Mouse (Mus musculus) heart, embryonic 11.5 days (tissue): ENCODE results near the gene Nucks1. TPM values are rescaled to one million over a fixed set of nuclear protein-coding genes. Genes with fewer than 3 reads are reported as not detected.

Experiments used
- ATAC-seq: fragments of 200-750 bp; cut with Nextera tagmentation; replicated peaks from 2 replicates; pipeline ENCODE4 v1.8.0; 2017; ENCODE audit warnings: moderate library complexity; ENCODE audit not compliant: insufficient number of reproducible peaks, low FRiP score, low TSS enrichment
- H3K27ac ChIP-seq: fragments of 300-500 bp; sonication (generic); 2 replicates; pipeline ENCODE4 v1.5.1; 2014; ENCODE audit warnings: mild to moderate bottlenecking, low read depth, low read length
- H3K27me3 ChIP-seq: fragments of 300-500 bp; sonication (generic); 2 replicates; pipeline ENCODE4 v1.6.1; 2014; ENCODE audit warnings: mild to moderate bottlenecking, low read length, mixed read lengths; ENCODE audit not compliant: control insufficient read depth, insufficient read depth
- H3K36me3 ChIP-seq: fragments of 300-500 bp; sonication (generic); 2 replicates; pipeline ENCODE4 v1.6.1; 2014; ENCODE audit warnings: mild to moderate bottlenecking, low read length, moderate library complexity, mixed read lengths; ENCODE audit not compliant: control insufficient read depth, insufficient read depth
- H3K4me1 ChIP-seq: fragments of 300-500 bp; sonication (generic); 2 replicates; pipeline ENCODE4 v1.6.1; 2014; ENCODE audit warnings: low read length; ENCODE audit not compliant: control insufficient read depth, insufficient read depth
- H3K4me2 ChIP-seq: fragments of 300-500 bp; sonication (generic); 2 replicates; pipeline ENCODE4 v1.6.1; 2014; ENCODE audit warnings: mild to moderate bottlenecking, moderate library complexity
- H3K4me3 ChIP-seq: fragments of 300-500 bp; sonication (generic); 2 replicates; pipeline ENCODE4 v1.5.1; 2014; ENCODE audit warnings: low read depth, low read length
- H3K9ac ChIP-seq: fragments of 300-500 bp; sonication (generic); 2 replicates; pipeline ENCODE4 v1.6.1; 2014; ENCODE audit warnings: mild to moderate bottlenecking, low read depth, low read length, moderate library complexity
- H3K9me3 ChIP-seq: fragments of 300-500 bp; sonication (generic); replicated peaks from 2 replicates; pipeline ENCODE4 v1.6.1; 2016; ENCODE audit warnings: low read length; ENCODE audit not compliant: control insufficient read depth
- WGBS: fragments of 180-500 bp; shearing (Covaris S2); extraction: QIAGEN DNeasy Blood & Tissue Kit; methylation state at CpG from one replicate; pipeline ENCODE4 v1.1.7; 2014; ENCODE audit not compliant: insufficient replicate concordance; 5-methylcytosine and 5-hydroxymethylcytosine counted together
- polyA plus RNA-seq: library from polyadenylated mRNA; unstranded; fragments of >200 nt; fragmentation: Nextera tagmentation; extraction: Ambion mirVana; gene quantifications from 2 replicates; pipeline ENCODE4 v1.2.1, GENCODE M21; 2014

Gene Nucks1
- 33.2 and 36.1 TPM in 2 replicates for polyA plus RNA-seq

DNA sequence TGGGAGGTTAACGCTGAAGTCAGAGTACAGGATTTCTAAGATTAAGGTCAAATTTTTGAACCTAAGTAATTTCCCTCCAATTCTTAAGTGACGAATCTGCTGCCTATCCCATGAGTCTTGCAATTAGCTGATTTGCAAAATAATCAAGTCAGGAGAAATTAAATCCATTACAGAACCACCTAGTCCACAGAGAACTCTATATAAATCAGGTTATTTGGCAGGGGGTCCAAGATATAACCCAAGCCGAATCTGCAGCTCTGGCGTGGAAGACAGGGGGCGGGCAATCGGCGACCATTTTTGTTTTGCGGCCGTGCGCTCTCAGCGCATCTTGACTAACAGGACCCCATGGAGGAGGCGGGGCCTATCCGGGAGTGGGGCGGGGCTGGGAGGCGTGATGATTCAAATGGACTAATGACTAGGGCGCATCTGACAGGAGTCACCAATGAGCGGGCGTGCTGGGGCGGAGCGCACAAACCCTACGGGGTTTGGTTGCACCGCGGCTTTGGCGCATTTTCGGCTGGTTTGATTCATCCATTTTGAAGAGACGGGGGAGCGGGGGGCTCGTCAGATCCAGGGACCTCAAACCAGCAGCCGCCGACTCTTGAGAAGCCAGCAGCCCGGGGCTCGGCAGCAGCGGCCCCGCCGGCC, at the start of gene Nucks1:
Gene Nucks1, plus strand, starts transcription at position 534 of the 648 bp plus-strand sequence.
- Histone ChIP-seq H3K4me2 (peak within 1 kb of the TSS; percentile 85), H3K36me3 (peaks cover 4% of the 10 kb centered on the region; the same call in 1 of the 2 replicates), H3K9ac (peak within 1 kb of the TSS; percentile 100), H3K27me3 (0 out of 2 replicates have a peak, but pooled peaks cover 3% of the 10 kb centered on the region), H3K9me3 (no peaks in the 10 kb centered on the region), H3K27ac (peak within 1 kb of the TSS; percentile 97), H3K4me1 (peaks cover 7% of the 10 kb centered on the region; the same call in 1 of the 2 replicates), H3K4me3 (peak within 1 kb of the TSS; percentile 97)
- ATAC-seq, result peak; percentile 98
- under 1% methylated on average over 35 of the region's 35 CpGs for WGBS

DNA sequence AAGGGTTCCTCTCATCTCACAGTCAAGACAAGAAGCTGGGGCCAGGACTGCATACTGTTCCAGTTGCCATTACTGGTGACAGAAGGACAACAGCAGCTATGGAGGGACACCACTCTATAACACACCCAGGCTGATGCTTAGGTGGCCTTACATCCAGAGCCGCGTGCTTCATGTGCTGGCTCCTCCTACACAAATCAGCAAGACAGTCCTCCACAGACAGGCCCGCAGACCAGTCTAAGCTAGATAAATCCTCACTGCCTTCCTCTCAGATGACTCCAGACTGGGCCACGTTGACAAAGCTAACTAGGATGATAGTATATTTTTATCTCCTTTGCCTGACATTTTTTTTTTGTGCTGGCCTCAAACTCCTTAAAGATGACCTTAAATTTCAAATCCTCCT, 48.5 kb upstream of the Nucks1 start:
- WGBS, result 67% methylated on average over 4 of the region's 4 CpGs
- ATAC-seq, result no peak
- Histone ChIP-seq H3K4me3 (no peak overlapping the region), H3K27ac (no peak overlapping the region), H3K9ac (no peak overlapping the region), H3K4me1 (no peaks in the 10 kb centered on the region), H3K4me2 (no peak overlapping the region), H3K27me3 (no peaks in the 10 kb centered on the region), H3K9me3 (no peaks in the 10 kb centered on the region), H3K36me3 (no peaks in the 10 kb centered on the region)

DNA sequence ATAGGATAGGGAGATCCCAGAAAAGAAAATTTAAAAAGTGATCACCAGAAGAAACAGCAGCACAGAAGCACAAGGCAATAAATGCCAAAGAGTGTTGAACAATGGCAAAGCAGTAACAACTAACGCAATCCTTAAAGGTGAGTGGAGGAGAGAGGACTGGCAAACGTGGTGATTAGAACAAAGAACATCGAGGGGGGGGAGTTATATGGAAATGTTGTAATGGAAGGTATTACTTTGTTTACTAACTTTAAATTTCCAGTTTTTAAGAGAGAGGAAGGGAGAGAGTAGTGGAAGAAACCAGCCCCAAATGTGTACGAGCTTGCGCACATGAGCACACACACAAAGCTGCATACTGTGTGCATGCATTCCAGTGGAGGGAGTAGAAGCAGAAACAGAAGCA, 44.7 kb upstream of the Nucks1 start:
- no peaks in the 10 kb centered on the region for H3K9me3 ChIP-seq
- no peaks in the 10 kb centered on the region for H3K27me3 ChIP-seq
- WGBS, result 72% methylated on average over 5 of the region's 5 CpGs

DNA sequence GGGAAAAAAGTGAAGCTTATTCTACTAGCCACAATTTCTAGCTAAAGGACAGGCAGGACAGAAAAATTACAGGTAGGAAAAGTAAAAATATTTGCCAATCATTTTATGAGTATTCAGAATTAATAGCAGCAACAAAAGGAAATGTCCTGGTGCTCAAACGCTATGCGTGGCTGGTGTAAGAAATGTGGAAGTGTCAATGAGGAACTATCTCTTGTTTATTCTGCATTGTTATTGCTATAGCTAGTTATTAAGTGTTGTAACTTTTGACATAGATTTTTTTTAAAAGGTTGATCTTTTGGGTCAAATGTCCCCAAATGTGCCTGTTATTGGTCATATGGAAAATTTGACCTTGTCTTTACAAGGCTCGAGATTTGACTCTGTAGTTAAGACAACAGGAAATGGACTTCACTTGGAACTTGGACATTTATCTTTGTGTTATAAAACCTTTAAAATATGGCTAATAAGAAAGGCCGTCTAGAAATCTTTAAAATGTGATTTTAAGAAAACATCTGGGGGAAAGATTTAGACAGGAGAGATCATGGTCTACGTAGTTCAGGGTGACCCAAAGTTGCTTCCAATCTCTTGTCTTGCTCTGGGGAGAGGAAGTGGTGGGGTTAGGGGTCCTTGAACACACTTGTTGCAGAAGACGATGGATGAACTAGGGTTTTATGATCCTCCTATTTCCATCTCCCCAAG, 43.9 kb upstream of the Nucks1 start:
- Histone ChIP-seq H3K9me3 (no peaks in the 10 kb centered on the region), H3K27ac (no peak overlapping the region), H3K4me1 (no peaks in the 10 kb centered on the region), H3K4me2 (no peak overlapping the region), H3K4me3 (peak overlapping the region; percentile 67; the same call in 1 of the 2 replicates), H3K27me3 (no peaks in the 10 kb centered on the region), H3K36me3 (no peaks in the 10 kb centered on the region), H3K9ac (no peak overlapping the region)
- no peak for ATAC-seq
- 75% methylated on average over 6 of the region's 6 CpGs for WGBS

More for the DNA sequence above, 44.7 kb upstream of the Nucks1 start:
- no peak for ATAC-seq
- H3K4me3 ChIP-seq, result no peak overlapping the region
- H3K4me1 ChIP-seq, result no peaks in the 10 kb centered on the region
- H3K9ac ChIP-seq, result no peak overlapping the region
- no peak overlapping the region for H3K27ac ChIP-seq
- H3K4me2 ChIP-seq, result no peak overlapping the region
- no peaks in the 10 kb centered on the region for H3K36me3 ChIP-seq

GRCm38 (mm10) chr1:131867093-131867945, 43.0 kb upstream of the Nucks1 start, which contains the start of gene Rab29:
Gene Rab29, plus strand, starts transcription at chr1:131867224.
- Histone ChIP-seq H3K9me3 (no peaks in the 10 kb centered on the region), H3K27ac (no peak within 1 kb of the TSS), H3K4me3 (peak within 1 kb of the TSS; percentile 67), H3K27me3 (no peaks in the 10 kb centered on the region), H3K4me2 (peak within 1 kb of the TSS; percentile 94), H3K9ac (peak within 1 kb of the TSS; percentile 71), H3K36me3 (no peaks in the 10 kb centered on the region), H3K4me1 (no peaks in the 10 kb centered on the region)
- peak; percentile 92 for ATAC-seq
- 1% methylated on average over 46 of the region's 46 CpGs for WGBS

DNA sequence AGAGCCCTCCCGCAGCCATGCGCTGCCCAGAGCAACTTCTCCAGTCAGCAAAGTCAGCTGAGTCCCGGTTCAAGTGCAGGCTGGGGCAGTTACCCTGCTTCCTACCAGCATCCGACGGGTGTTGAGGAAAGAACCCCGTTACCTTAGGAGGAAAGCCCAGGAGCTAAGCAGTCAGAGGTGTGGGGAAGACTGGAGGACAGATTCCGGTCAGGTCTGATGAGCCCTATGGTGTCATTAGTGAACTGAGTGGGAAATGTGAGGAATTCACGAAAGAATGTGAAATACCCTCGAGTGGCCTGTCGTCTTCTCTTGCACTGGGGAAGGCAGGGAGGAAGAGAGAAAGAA, 42.4 kb upstream of the Nucks1 start:
- Histone ChIP-seq H3K36me3 (no peaks in the 10 kb centered on the region), H3K4me1 (no peaks in the 10 kb centered on the region), H3K4me3 (peak overlapping the region; percentile 67), H3K9me3 (no peaks in the 10 kb centered on the region), H3K27me3 (no peaks in the 10 kb centered on the region), H3K27ac (no peak overlapping the region), H3K9ac (peak overlapping the region; percentile 71), H3K4me2 (peak overlapping the region; percentile 94)
- ATAC-seq, result no peak; the same call in 1 of the 2 replicates
- 18% methylated on average over 10 of the region's 10 CpGs for WGBS

- H3K27ac ChIP-seq, result no peak overlapping the region
- no peaks in the 10 kb centered on the region for H3K36me3 ChIP-seq
- H3K9ac ChIP-seq, result no peak overlapping the region
- no peaks in the 10 kb centered on the region for H3K9me3 ChIP-seq
- H3K4me1 ChIP-seq, result no peaks in the 10 kb centered on the region
- no peak for ATAC-seq
- H3K4me2 ChIP-seq, result no peak overlapping the region
- no peak overlapping the region for H3K4me3 ChIP-seq
- 79% methylated on average over 2 of the region's 2 CpGs for WGBS
- H3K27me3 ChIP-seq, result no peaks in the 10 kb centered on the region
These were observed 40.8 kb upstream of the Nucks1 start for GRCm38 (mm10) chr1:131869561-131869960.

GRCm38 (mm10) chr1:131872856-131873255, 37.5 kb upstream of the Nucks1 start:
- Histone ChIP-seq H3K36me3 (no peaks in the 10 kb centered on the region), H3K27me3 (no peaks in the 10 kb centered on the region), H3K27ac (no peak overlapping the region), H3K4me3 (no peak overlapping the region), H3K9me3 (no peaks in the 10 kb centered on the region), H3K4me2 (no peak overlapping the region), H3K4me1 (no peaks in the 10 kb centered on the region), H3K9ac (no peak overlapping the region)
- WGBS, result 52% methylated on average over 1 of the region's 1 CpGs
- no peak for ATAC-seq
